Mouse (Mus musculus): ENCODE measurements at regions not wholly inside any gene's neighbourhood (a gene's known extent, or its start where the extent isn't known, plus 50 kb on each side); places are given as distances from the start of the nearest gene placed in this dataset.

DNA sequence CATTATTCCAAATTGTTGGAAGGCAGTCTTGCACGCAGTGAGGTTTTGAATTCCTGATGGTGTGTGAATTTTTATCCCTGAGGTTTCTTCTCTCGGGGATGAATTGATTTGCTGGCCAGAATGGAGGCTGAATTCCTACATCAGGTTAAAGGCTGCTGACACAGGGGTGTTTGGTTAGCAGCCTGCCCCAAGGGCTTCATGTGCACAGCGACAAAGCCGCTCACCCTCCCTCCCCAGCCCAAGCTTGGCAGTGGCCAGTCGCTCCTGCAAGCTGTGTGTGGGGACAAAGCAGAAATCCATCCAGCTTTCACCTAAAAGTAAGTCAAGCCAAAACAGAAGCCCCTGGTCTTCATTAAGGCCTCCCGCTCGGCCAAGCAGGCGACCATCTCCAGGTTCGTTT is 151.4 kb upstream of the Eomes start:
- no peak for DNase-seq (ENCODE audit: low read depth, low spot score)

DNA sequence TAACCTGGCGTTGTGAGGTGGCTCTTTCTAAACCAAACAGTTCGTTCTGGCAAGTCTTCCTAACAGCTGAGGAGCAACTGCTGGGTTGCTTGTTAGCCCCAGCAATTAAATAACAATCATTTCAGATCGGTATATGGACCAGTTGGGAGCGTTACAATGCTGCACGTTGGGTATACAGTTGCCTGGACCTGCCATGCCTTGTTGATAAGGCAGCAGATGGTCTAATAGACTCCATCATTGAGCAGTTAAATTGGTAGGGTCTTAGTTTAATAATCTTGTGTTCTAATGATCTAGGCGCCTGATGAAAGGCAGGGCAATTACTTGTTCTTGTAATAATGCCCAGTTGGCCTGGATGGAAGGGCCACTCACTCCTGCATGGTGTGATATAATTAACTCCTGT is 150.1 kb upstream of the Eomes start:
- DNase-seq (ENCODE audit: low read depth, low spot score) = no peak

DNA sequence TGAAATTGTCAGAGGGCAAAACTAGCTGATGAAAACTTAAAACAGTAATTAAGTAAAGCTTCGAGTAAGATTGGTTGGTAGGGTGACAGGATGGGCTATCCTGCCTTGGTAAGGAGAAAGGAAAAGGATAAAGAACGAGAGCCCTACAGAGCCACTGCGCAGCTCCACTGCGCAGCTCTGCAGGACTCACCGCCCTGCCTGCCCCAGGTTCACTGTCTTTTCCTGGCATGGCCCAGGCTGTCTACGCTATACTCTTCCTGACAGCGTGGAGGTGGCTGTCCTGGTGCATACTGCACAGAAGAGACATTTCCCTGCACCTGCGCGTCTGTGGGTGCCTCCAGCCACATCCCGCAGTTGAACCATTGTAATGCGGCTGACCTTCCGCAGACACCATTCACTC is 136.6 kb upstream of the Eomes start:
- no peak for DNase-seq (ENCODE audit: low read depth, low spot score)

DNA sequence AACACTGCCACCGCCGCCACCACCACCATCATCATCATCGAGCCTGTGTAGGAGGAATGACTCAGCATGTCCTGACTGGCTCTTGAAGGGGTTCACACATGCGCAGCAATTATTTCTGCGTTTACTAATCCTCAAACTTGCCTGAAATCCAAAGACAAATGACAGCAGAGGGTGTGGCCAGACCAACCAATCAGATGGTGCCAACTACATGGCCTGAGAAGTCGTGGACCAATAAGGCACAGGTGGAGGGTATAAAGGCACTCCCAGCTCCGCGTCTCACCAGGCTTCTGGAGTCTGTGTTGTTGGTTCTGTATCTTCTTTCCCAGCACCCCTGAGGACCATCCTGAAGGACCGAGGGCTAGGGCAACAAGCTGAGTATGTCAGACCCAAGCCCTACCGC is 123.1 kb upstream of the Eomes start:
- no peak for DNase-seq (ENCODE audit: low read depth, low spot score)

DNA sequence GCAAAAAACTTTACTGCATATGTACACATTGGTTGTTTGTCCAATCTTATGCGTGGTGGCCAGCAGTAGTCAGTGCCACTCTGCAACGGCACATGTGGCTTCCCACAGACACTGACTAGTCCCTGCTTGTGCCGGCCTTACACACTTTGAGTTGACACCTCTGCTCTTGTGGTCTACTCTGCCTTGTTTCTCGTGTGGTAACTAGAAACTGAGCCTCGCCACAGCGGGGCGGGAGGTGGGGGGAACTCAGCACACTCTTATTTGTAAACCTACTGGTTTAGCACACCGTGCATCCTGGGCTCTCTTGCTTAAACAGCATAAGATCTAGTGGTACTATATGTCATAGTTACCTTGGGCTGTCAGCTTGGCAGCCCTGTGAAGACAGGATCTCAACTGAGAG is 120.6 kb upstream of the Eomes start:
- DNase-seq (ENCODE audit: low read depth, low spot score) = no peak

DNA sequence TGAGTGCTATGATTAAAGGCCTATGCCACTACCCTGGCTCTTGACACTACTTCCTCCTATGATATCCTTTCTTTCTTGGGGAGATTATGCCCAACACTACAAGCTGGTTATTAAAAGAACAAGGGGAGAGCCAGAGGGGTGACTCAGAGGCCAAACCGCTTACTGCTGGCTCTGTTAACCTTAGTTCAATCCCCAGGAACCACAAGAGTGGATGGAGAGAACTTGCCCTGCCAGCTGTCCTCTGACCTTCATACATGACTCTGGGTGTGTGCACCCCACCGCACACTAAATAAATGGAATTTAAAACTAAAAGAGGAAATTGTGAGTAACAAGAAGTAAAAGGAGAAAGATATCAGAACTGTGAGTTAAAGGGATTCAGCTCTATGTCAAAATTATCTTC is 114.1 kb upstream of the Eomes start:
- DNase-seq (ENCODE audit: low read depth, low spot score) = no peak

DNA sequence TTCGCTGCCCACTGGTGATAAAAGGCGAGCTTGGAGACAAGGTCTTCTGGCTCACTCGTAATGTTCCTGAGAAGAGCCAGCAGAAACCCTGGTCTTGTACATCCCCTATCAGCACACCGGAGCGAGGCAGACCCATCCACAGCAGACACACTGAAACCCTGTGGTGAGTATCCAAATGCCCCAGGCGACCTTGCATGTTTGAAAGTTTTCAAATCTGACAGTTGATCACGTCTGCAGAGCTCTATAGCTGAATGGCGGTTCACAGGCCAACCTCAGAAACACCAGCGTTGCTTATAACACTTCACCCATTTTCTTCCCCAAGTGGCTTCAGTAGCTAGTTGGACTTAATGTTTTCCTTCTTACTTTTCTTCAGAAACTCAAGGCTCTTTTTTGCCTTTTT is 112.6 kb upstream of the Eomes start:
- no peak for DNase-seq (ENCODE audit: low read depth, low spot score)

DNA sequence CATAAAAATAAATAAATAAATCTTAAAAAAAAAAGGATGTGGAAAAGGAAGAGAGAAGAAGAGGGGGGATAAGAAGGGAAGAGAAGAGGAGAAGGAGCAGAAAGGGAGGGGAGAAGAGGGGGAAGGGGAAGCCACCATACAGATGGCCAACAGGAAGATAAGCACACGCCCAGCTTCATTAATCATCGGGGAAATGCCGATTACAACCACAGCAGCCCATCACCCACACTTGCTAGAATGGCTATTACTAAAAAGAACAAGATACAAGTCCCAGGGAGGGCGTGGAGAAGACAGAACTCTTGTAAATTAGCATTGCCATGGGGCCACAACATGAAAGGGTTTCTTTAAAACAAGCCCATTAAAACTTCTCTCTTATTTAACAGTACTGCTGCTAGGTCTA is 110.7 kb upstream of the Eomes start:
- no peak for DNase-seq (ENCODE audit: low read depth, low spot score)

DNA sequence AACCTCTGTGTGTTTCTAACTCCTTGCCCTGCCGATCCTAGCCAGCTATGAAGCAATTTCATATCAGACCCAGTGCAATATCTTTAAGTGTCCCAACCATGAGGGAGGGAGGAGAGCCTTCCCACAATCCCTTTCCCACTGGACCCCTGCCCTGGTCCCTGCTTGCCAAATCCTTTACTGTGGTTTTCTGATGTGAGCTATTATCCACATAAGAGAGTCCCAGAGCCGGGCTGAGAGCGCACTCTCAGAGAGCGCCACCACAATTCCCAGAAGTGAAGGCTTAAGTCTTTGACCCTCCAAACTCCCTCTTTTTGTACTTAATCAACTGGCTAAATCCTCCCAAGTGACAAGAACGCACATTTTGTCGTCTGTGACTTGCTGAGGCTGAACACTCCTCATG is 107.4 kb upstream of the Eomes start:
- DNase-seq (ENCODE audit: low read depth, low spot score) = no peak

DNA sequence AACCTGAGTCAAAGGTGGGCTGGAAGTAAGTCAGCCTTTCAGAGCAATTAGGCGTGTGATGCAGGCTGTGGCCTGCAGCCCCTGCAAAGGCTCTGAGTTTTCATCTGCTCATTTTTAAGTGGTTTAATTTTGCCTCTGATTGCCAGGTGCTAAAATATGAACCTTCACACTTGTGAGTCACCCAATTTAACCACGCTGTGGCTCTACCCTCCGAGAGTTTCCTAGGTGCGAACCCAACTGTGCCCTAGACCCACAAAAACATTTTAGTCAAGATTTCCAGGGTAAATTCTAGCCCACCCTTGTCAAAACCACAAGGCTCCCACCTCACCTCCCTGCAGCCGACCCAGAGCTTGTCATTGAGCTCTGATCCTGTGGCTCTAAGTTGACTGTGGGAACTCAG is 103.3 kb upstream of the Eomes start:
- no peak for DNase-seq (ENCODE audit: low read depth, low spot score)

DNA sequence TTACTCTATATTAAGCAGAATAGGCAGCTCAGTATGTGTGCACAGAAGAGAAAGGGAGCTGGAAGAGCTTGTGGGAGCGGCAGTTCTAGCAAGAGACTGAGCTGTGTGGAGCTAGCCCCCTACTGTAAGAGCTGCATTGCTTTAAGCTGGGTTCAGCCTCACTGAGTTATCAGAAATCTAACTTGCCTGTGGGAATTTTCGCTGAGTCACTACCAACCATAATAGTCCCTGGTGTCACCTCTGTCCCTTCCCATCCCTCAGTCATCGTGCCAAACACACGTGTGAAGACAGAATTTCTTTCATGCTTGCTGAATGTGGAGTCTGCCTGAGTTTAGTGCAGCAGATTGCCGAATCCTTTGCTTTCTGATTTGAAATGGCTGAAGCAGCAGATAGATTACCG is 99.0 kb upstream of the Eomes start:
- no peak for DNase-seq (ENCODE audit: low read depth, low spot score)

DNA sequence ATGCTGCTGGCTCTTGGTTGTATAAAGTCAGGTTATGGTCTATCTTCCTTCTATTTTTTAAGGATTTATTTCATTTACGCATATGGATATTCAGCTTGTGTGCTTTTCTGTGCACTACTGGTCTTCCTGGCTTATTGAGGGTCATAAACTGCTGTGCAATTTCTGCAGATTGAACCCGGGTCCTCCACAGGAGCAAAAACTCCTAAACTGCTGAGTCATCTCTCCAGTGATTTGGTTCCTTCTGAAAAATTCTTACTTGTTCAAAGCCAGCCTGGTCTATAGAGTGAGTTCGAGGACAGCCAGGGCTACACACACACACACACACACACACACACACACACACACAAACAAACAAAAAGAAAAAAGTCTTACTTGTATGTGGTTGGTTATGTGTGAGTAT is 95.5 kb upstream of the Eomes start:
- no peak for DNase-seq (ENCODE audit: low read depth, low spot score)

DNA sequence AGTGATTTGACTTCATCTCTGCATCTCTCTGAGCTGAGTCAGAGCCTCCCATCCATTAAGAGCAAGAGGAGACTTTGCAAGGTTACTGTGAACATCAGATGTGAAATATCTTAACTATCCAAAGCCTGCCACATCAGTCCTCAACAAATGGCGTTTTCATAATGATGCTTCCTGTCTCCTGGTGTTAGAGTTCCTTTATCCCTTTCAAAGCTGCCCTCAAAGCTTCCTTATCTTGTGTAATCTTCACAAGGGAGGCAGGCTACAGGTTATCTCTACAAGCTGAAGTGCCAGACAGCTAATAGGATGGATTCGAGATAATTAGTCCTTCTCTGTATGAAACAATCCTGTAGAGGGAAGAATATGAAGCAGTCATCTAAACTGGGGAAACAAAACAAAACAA is 93.4 kb upstream of the Eomes start:
- no peak for DNase-seq (ENCODE audit: low read depth, low spot score)

DNA sequence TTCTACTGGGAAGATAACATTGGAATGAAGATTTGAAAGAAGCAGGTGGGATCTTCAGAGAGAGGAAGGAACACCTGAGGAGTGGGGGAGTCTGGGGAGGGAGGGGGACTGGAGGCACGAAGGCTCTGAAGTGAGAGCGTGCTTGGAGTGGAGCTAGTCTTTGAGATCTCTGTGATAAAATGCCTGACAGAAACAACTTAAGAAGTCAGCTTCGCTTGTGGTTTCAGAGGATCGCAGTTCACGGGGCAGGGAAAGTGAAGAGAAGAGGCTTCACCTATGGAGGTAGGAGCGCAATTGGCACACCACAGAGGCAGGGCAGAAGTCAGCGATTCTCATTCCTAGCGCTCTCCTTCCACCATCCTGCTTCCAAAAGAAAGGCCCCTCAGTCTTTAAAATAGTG is 90.4 kb upstream of the Eomes start:
- no peak for DNase-seq (ENCODE audit: low read depth, low spot score)

DNA sequence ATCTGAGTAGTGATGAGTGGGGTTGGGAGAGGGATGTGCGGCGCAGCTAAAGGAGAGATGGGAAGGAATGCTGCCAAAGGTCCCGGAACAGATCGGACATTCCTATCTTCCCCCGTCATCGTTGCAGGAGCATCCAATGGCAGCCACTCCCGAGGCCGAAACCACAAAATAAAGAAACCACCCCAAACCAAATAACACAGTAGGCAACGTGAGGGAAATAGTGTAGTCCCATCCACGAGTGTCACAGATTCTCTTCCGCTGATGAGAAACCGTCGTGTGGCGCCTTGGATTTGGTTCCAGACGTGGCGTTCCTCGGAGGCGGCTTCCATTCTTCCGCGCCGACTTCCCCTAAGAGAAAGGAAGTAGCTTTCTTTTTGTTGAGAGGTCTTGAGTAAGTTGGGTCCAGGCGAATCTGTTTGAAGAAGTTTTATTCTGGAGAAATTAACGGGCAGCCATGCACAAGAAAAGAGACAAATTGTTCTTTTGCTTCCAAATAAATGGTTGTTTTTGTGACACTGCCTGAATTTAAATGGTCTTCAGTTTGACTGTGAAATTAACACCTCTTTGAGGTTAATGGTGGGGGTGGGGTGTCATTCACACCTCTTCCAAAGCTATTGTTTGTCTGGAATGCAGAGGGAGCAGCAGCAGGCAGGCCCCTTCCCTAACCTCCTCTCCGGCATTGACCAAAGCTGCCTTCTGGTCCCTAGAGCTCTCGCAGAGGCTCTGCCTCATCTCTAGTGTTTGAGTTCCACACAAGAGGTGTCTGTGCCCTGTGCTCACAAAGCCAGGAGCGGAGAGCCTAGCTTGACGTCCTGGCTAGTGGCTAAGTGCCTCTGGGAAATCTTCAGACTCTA is 88.3 kb upstream of the Eomes start:
- DNase-seq (ENCODE audit: low read depth, low spot score) = no peak

DNA sequence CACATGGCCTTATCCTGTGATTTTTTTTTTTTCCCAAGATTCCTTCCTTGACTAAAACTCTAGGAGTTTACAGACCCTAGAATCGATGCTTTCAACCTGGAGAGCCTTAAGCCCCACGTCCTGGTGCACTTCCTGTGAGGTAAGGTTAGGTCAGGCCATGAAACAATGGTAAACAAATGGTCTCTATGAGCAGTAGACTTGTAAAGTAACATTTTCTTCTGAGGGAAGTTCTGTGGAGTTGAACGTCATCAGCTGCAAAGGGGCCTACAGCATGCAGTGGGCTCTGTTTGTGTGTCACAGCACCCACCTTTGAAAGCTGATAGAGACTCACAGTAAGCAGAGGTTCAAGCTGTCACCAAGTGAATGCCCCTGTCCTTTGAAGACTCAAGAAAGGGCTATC is 87.3 kb upstream of the Eomes start:
- DNase-seq (ENCODE audit: low read depth, low spot score) = no peak

DNA sequence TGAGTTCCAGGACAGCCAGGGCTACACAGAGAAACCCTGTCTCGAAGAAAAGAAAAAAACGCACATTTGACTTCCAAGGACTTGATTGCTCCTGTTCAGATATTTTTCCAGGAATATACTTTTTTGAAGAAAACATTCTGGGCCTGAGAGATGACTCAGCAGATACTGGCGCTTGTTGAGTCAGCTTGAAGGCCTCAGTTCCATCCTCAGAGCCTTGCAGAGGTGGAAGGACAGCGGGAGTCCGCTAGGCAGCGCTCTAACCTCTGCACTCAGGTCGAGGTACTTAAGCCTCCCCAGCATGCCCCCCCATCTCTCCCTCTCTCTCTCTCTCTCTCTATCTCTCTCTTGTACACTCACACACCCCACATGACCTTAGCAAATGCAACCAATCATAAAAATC is 86.3 kb upstream of the Eomes start:
- DNase-seq (ENCODE audit: low read depth, low spot score) = no peak

DNA sequence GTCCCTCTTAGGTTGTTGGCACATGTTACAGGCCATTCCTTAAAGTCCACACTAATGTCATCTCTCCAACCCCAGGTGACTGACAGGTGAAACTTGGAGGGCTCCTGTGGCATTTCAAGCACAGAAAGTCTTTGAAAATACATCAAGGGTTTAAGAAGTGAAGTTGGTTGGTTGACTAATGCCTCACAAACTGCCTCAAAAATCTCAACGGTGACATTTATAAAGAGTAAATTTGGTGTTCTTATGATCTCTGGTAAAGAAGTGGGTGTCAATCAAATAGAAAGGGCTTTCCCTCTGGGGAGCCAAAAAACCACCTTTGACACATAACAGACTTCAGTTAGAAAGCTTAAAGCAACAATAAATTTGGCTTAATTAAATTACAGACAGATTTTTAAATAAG is 85.2 kb upstream of the Eomes start:
- no peak for DNase-seq (ENCODE audit: low read depth, low spot score)

DNA sequence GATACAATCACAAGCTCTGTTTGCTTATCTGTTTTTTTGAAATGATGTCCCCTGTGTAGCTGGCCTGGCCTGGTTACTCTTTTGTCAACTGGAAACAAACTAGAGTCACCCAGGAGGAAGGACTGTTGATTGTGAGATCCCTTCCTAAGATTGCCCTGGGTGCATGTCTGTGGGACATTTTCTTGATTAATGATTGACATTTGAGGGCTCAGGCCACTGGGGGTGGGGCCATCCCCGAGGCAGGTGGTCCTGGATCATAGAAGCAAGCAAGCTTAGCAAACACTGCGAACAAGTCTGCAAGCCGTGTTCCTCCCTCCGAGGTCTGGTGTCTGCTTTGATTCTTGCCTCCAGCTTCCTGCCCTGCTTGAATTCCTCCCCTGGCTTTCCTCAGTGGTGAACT is 84.4 kb upstream of the Eomes start:
- DNase-seq (ENCODE audit: low read depth, low spot score) = no peak

DNA sequence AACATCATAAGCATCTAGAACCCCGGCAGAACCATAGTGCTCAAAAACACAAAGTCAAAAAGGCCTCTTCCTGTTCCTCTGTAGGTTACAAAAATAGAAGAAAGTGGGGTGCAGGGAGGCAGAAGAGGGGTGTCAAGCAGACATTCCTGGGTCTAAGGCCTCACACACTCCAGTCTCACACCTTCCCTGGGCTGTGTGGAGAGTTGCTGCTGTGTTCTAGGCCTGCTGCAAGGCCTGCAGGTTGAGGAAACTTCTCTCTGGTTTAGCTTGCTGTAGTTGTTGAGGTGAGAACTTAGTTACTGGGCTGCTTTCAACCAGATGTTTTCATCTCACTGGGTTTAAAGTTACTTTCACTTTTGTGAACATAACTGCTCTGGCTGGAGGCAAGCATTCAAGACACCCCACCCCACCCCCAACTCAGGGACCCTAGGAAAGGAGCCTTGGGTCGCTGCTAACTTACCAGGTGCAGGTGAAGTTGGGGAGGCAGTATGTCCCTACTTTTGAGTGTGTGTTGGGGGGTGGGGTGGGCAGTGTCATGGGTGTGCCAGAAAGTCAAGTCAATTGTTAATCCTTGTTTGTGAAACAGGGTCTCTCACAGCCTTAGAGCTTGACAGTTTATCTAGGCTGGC is 81.5 kb upstream of the Eomes start:
- no peak for DNase-seq (ENCODE audit: low read depth, low spot score)

DNA sequence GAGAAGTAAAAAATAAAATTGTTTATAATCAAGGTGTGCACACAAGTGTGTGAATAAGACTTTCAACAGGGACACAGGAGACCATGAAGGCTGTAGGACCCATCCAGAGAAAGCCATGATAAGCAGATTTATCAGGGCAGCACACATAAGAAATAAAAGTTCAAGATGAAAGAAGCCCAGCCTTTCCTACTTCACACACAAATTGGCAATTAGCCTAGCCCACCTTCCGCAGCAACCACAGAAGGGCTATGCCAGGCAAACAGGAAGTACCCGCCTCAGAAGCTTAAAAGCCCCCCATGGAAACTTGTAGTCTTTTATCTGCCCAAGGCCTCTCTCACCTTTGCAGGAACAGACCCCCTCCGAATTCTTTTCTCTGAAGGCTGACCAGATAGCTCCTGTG is 77.5 kb upstream of the Eomes start:
- no peak for DNase-seq (ENCODE audit: low read depth, low spot score)

DNA sequence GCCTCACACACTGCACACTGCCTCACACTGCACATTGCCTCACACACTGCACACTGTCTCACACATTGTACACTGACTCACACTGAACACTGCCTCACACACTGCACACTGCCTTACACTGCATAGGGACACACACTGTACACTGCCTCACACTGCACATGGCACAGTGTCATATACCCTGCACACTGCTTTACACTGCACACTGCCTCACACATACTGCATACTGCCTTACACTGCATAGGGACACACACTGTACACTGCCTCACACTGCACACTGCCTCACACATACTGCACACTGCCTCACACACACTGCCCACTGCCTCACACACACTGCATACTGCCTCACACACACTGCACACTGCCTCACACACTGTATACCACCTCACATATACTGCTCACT is 76.8 kb upstream of the Eomes start:
- no peak for DNase-seq (ENCODE audit: low read depth, low spot score)

DNA sequence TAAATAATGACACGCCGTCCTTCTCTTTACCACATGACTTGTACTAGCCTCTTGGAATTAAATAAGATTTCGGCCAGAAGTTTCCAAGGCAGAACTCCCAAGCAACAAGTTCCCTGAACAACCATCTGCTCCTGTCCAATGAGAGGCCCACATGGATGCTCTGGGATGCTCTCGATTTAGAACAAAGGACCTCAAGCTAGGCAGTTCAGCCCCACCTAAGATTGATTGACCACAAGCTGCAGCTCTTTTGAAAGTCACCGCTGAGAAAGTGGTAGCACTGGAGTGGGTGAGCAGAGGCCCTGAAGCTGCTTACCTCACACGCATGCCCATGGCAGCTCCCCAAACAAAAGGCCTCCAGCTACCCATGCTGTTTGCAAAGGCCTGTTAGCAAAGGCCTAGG is 73.1 kb upstream of the Eomes start:
- DNase-seq (ENCODE audit: low read depth, low spot score) = no peak
